Mouse (Mus musculus) splenic B cell, adult 2 months (primary cell): ENCODE data around the gene Ndst4.

ENCODE experiments used
- DNase-seq: peaks from one replicate; pipeline ENCODE4 v3.0.0-alpha.2; 2011; ENCODE audit warnings: low read depth, low spot score
- H3K27me3 ChIP-seq: 2 replicates; pipeline ENCODE4 v1.6.1; 2012; ENCODE audit warnings: mild to moderate bottlenecking, low read length, moderate library complexity, mixed read lengths; ENCODE audit not compliant: control insufficient read depth, poor library complexity, insufficient read depth, severe bottlenecking
- H3K36me3 ChIP-seq: 2 replicates; pipeline ENCODE4 v1.6.1; 2012; ENCODE audit warnings: mild to moderate bottlenecking, low read length, moderate library complexity, mixed read lengths; ENCODE audit not compliant: control insufficient read depth, poor library complexity, insufficient read depth, severe bottlenecking

Ndst4 gene

GRCm38 (mm10) chr3:125403601-125404396, at the start of gene Ndst4:
Ndst4 (plus strand) TSS chr3:125404076.
- no peak for DNase-seq
- no peaks in the 10 kb centered on the region for H3K27me3 ChIP-seq

GRCm38 (mm10) chr3:125397443-125397842, 6.4 kb upstream of the Ndst4 start:
- DNase-seq: no peak
- Histone ChIP-seq H3K36me3 (no peaks in the 10 kb centered on the region), H3K27me3 (no peaks in the 10 kb centered on the region)

More at GRCm38 (mm10) chr3:125403601-125404396, at the start of gene Ndst4:
- no peaks in the 10 kb centered on the region for H3K36me3 ChIP-seq

- Histone ChIP-seq H3K36me3 (no peaks in the 10 kb centered on the region), H3K27me3 (no peaks in the 10 kb centered on the region)
- no peak for DNase-seq
Measured at GRCm38 (mm10) chr3:125406456-125406855, 2.6 kb downstream of the Ndst4 start.

- H3K36me3 ChIP-seq: no peaks in the 10 kb centered on the region
- no peaks in the 10 kb centered on the region for H3K27me3 ChIP-seq
- no peak for DNase-seq
Measured at GRCm38 (mm10) chr3:125406991-125407390, 3.1 kb downstream of the Ndst4 start.

- no peaks in the 10 kb centered on the region for H3K27me3 ChIP-seq
- no peak for DNase-seq
- no peaks in the 10 kb centered on the region for H3K36me3 ChIP-seq
Measured at GRCm38 (mm10) chr3:125466894-125467652, 63.2 kb downstream of the Ndst4 start.

GRCm38 (mm10) chr3:125510102-125510501, 106.2 kb downstream of the Ndst4 start:
- DNase-seq: no peak
- H3K36me3 ChIP-seq: no peaks in the 10 kb centered on the region
- no peaks in the 10 kb centered on the region for H3K27me3 ChIP-seq

- DNase-seq: no peak
- no peaks in the 10 kb centered on the region for H3K36me3 ChIP-seq
- no peaks in the 10 kb centered on the region for H3K27me3 ChIP-seq
Measured at GRCm38 (mm10) chr3:125533371-125533770, 129.5 kb downstream of the Ndst4 start.

- Histone ChIP-seq H3K27me3 (no peaks in the 10 kb centered on the region), H3K36me3 (no peaks in the 10 kb centered on the region)
- no peak for DNase-seq
Measured at GRCm38 (mm10) chr3:125570602-125571001, 166.7 kb downstream of the Ndst4 start.

DNA sequence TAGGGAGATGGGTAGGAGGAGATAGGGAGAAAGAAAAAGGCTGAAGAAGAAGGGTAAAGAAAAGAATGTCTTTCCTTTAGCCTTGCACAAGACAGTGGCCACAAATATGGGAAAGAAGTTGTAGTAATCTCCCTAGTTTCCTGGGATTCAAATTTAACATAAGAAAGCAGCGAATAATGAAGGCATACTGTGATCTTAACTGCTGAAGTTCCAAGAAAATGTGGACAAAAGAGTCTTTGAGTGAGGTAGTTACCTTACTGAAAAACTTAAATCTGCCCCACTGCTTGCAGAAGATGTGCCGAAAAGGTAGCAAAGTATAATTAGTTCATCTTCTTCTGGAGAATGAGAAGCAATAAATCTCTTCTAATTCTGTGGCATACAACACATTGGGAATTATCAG, 228.4 kb downstream of the Ndst4 start:
- no peak for DNase-seq
- H3K36me3 ChIP-seq: no peaks in the 10 kb centered on the region
- no peaks in the 10 kb centered on the region for H3K27me3 ChIP-seq

DNA sequence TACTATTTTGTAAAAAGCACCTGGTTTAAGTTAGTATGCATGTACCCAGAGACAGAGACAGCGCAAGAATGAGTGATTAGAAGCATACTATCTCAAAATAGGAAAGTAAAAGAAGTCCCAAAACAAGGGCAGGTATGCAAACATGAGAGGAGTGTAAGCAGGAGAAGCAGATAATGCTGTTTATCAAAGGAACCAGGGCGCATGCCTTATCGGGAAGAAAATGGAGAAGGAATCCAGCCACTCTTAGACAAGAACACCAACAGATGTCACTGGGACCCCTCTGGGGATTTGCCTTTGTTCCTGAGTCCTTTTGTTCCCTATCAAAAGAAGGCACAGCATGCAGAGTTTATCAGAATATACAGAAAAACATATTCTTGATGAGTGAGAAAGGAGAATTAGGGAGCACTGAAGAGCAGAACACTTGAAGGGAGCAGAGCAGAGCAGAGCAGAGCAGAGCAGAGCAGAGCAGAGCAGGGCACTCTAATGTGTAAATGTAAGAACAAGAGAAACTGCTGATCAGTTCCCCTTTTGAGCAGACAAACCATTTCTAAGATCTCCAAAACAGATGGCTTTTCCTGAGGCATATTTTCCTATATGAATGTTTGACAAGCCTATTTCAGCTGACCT, 251.2 kb downstream of the Ndst4 start:
- no peak for DNase-seq
- Histone ChIP-seq H3K36me3 (no peaks in the 10 kb centered on the region), H3K27me3 (no peaks in the 10 kb centered on the region)

- Histone ChIP-seq H3K36me3 (no peaks in the 10 kb centered on the region), H3K27me3 (no peaks in the 10 kb centered on the region)
- no peak for DNase-seq
Measured at GRCm38 (mm10) chr3:125660114-125660717, 256.3 kb downstream of the Ndst4 start.

DNA sequence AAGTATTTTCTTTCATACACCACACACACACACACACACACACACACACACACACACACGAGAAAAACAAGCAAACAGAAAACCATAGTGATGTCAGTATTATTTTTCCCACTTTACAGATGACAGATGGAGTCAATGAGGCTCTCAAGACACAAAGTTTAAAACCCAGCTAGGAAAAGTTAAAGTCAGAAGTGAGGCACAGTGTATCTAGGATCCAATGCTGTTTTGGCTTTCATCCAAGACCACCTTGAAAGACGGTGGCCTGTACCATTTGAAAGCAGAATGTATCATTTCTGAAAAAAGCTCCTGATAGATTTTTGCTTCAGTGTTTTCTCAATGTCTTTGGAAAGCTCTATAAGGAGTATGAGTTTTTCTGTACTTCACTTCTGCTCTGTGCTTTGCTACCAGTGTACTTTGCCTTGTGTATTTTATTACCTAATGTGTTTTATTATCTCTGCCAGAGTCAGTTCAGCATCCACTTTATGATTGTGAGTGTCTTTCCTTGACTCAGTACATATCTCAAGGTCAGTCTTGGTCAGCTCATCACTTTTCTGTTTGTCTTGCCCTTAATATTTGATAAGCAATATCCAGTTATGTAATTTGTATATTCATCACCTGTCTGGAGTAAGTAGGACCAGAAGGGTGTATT, 257.1 kb downstream of the Ndst4 start:
- H3K36me3 ChIP-seq: no peaks in the 10 kb centered on the region
- H3K27me3 ChIP-seq: no peaks in the 10 kb centered on the region
- no peak for DNase-seq

DNA sequence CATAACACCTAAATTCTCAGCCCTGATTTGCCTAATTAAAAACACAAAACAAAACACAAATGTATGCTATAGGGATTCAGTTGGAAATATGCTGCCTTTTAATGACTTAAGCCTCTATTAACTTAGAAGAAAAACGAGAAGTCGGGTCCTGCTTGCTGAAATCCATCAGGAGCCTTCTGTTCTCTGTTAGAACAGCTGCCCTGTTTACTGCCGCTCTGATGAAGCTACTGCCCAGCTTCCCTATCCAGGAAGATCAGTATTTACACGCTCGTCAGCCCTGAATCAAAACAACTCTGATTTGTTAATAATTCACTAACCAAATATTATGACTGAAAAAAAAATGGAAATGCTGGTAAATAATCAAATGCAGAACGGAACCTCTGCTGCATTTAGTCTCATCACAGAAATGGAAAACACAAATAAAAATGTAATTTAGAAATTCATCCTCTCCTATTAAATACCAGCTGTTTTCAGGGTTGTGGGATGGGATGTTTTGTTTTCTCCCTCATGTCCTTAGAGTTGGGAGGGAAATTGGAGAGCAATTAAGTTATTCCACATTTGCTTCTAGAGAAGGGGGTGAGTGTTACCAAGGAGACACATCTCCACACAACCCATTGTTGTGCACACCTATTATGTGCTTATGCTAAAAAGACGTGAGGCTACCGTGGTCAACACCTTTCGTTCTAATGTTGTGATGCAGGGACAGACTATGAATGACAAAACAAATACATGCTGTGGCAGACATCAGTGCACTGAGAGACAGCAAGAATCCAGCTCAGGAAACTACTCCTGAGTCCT, 270.3 kb downstream of the Ndst4 start:
- Histone ChIP-seq H3K27me3 (no peaks in the 10 kb centered on the region), H3K36me3 (no peaks in the 10 kb centered on the region)
- DNase-seq: no peak
